Mouse (Mus musculus): ENCODE data around the gene Bves.

DNA sequence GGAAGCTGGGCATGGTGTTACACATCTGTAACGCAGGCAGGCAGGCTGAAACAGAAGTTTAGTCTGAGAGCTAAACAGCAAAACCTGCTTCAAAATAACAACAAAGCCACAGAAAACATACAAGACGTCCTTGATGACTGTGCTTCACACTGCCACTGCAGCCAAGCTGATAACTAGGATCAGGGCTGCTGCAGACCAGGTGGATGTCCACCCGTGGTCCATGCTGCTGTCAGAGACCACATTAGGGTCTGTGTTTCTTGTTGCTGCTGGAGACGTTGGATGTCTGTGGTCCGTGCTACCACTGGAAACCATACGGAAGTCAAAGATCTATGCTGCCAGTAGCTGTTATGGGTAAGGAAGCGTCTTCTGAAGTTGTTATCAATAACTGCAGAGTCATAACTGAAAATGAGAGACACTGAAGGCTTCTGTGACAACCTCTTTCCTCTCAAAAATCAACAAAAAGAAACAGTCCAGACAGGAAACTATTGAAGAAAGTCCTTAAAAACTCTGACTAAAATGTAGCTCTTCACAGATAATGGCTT, 64.2 kb downstream of the Bves start:
- TF ChIP-seq CTCF (conservative IDR thresholded peaks at IDR 0.05; ENCODE audit: low read length), result no peak
- no peak for TF ChIP-seq POU5F1 (IDR thresholded peaks at IDR 0.05; ENCODE audit: borderline replicate concordance, low read length)

Measured in E14TG2a.4 (cell line).